Mouse (Mus musculus) regulatory T cell (primary cell): Measurements from ENCODE around the gene Zc3hav1.
"Not testable (repeated sequence)": the region's sequence is repeated elsewhere in the genome, so short reads cannot be mapped to it uniquely, and the experiment has no call there.

ENCODE experiments used
- in situ Hi-C: fragments of 300-600 bp; cut with MboI, MseI; formaldehyde crosslinking; loops from one replicate; pipeline ENCODE4 v1.15.1; 2025; ENCODE audit warnings: high pct_unique_total_duplicates

The Zc3hav1 gene

DNA sequence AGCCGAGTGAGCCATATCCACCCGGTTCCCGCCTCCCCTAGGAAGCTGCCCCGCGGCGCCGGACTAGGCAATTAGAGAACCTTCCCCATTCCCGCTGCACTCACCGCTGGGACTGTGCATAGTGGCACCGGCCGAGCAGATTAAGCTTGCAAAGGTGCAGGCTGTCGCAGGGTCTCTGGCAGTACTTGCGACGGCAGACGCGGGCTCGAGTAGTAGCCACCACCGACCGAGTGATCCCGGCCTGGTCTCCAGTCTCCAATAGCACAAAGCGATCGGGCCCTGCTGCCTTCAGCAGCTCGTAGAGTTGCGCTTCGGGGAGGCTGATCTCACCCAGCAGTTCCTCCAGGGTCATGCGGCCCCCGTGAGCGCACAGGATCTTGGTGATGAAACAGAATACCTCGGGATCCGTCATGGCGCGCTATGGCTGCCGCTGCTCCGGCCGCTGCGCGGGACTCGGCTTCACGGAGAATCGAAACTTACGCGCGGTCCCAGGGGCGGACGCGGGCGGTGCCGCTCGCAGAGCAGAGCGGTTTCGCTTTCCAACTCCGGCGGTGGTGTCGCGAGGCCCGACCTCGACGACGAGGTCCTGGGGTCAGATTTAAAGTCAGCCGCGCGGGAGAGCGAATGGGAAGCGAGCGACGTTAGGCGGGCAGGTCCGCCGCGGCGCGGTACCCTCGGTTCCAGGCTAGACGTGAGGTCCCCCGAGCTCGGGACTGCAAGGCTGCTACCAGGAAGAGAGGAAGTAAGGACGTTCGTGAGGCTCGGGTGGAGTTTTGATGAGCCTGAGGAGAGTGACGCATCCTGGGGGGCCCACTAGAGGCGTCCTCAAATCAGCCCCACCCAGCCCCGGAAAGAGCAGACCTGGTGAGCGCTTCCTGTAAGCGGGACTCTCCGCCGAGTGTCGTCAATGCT, at the start of gene Zc3hav1:
TSS of gene Zc3hav1 (minus strand) at position 793 of the 912 bp plus-strand sequence.
- in situ Hi-C loops, result no loop called here

DNA sequence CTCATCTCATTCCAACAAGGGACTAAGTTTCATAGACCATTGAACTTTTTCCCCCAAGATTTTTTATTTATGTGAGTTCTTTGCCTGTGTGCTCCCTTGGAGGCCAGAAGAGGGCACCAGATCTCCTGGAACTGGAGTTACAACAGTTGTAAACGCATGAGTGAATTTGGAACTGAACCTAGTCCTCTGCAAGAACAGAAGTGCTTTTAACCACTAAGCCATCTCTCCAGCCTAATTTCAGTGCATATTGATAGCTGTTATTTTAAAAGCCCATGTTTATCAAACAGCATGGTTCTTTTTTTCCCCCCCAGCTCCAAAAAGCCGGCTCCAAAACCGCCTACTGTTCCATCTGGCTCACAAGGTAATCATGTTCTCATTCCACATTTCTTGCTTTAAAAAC, 35.3 kb upstream of the Zc3hav1 start:
- in situ Hi-C loops, result loop anchor here (5.0 kb wide), 2 partner anchors 38 to 138 kb away; no protein-coding TSS in a partner anchor

DNA sequence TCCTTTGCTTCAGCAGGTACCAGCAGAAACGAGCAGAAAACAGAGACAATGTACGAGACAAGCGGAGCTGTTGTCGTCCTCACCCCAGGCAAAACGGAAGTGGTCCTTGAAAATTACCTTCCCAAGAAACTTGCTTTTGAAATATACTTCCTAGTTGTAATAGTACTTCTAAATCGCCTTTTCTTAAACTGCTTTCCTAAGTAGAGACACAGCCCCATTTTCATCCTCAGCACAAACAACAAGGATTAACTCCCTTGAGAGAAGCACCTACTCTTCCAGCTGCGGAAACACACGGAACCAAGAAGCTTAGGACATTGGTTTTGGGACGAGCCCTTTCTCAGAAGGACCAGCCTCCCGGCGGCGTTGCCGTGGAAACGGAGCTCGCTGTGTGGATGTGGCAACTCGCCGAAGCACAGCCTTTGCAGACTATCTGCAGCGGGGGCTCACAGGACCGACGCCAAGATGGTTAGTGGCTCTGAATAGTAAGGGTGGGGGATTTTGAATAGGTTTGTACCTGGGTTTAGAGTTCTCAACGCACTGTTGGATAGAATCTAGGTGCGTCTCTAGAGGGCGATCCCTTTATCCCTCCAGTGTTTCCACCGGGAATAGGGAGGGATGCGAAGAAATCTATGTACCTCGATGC, 26.8 kb upstream of the Zc3hav1 start, which contains the start of gene Ttc26:
TSS of gene Ttc26 (plus strand) at position 341 of the 643 bp plus-strand sequence.
- in situ Hi-C loops, result no loop called here

DNA sequence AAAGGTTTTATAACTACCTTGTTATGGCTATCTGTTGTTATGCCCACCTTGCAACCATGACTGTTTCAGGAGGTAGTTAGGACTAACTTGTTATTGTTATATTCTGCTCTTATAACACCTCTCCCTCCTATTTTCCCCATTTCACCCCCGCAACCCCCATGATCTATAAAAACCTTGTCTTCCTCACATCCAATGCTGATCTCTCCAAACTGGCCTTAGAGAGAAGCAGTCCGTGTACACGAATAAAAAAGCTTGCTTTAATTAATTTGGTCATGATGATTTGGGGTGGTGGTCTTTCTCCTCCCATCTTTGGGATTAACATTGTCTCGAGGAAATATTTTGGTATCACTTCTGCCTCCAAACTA, 26.3 kb upstream of the Zc3hav1 start:
- in situ Hi-C loops, result no loop called here

DNA sequence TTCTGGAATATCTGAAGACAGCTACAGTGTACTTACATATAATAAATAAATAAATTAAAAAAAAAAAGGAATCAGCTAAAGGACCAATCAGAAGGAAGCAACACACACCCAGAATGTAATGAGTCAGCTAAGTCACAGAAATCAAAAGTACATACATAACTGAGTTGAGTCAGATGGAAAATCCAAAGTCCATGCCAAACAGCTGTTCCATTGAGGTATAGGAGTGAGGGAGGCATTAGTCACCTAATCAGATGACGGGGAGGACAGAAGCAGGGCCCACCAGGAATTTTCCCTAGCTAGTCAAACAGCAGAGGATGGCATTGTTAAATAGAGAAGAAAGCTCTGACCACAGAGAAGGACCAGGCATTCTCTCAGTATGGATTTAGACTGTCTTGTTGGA, 19.9 kb upstream of the Zc3hav1 start:
- in situ Hi-C loops, result no loop called here

DNA sequence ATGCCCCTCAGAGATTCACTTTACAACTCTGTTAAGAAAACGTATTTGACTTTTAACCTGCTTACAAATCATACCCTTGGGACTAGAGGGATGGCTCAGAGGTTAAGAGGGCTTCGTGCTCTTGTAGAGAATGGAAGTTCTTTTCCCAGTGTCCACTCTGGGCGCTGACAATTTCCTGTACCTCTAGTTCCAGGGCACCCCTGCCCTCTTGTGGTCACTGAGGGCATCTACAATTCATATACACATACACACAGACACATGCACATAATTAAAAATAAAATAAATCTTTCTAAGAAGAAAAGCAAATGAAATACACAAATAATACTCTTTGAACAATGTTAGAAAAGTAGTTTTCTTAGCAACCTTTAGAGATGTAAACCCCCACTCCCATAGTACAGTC, 15.5 kb upstream of the Zc3hav1 start:
- in situ Hi-C loops, result no loop called here

DNA sequence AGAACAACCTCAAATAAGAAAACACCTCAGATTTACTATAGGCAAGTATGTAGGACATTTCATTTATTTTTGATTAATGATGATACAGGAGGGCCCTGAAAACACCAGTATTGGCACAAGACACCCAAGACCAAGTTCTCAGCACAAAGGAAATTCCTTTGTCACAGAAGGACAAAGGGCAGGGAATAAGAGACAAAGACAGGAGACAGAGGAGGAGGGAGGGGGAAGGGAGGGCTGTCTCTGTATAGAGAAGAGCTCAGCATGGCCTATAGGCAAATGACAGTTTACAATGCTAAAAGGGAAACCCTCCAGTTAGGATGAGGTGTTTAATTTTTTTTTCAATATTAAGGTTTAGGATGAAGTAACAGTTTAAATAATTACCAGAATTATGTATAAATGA, 9.7 kb upstream of the Zc3hav1 start:
- in situ Hi-C loops, result no loop called here

DNA sequence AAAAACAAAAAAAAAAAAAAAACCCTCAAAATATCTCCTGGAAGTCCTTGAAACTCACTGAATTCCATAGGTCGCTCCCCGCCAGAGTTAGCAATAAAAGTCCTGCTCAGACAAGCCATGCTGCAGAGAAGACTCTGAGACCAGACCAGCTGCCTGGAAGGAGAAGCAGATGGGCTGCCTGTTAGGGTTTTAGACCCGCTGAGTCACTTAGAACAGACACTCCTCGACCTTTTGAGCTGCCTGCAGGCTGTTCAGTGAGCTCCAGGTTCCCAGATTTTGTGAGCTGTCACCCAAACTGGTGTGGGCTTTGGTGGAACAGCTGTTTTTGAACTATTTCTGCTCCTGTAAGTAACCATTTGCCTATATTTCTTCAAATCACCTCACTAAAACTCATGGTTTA, 9.0 kb upstream of the Zc3hav1 start:
- in situ Hi-C loops, result no loop called here

DNA sequence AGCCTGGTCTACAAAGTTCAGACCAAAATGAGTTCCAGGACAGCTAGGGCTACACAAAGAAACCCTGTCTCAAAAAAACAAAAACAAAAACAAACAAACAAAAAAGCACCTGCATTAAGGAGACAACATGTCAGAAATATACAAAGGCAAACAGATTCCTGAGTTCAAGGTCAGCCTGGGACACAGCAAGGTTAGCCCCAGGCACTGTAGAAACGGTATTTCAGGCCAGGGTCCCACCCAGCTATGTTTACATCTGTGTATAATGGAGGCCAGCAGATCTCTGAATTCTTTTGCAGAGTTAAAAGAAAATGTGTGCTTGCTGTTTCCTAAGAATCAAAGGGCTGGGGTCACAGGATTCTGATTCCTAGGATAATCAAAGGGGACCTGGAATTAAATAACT, 7.5 kb upstream of the Zc3hav1 start:
- in situ Hi-C loops, result no loop called here

DNA sequence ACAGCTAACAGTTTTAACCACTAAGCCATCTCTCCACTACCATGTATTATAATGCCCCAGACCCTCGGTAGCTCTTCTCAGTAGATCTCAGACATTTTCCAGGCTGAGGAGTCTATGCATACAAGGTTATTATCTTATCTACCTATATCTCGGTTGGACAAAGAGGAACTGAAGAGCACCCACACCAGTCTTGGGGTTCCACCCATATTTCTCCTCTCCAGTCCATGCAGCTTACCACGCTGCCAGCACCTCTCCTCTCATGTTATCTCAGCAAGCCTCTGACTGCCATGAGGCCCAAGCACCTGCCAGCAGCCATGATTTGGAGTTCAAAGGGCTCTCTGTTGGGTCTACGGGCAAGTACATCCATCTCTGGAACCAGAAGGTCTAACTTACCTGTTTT, 6.7 kb upstream of the Zc3hav1 start:
- in situ Hi-C loops, result no loop called here

DNA sequence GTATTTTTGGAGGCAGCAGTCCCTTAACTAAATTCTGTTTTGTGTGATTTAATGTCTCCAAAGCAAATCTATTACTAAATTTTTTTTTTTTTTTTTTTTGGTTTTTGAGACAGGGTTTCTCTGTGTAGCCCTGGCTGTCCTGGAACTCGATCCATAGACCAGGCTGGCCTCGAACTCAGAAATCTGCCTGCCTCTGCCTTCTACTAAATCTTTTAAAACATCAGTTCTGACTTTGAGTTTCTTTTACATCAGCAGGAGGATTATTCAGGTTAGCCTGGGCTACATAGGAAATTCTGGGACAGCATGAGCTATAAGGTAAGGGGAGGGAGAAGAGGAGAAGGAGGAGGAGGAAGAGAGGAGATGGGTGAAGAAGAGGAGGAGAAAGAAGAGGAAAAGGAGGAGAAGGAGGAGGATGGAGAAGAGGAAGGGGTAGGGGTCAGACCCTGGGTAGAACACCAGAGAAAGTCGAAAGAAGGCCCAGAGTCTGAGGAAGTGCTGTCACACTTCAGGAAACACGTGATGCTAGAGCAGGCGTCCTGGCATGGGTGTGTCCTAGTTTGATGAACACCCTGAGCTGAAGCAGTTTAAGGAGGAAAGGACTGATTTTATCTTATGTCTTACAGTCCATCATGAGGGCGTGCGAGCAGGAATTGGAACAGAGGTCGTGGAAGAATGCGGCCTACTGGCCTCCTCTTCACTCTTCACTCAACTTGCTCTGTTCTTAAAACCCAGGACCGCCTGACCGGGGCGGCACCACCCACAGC, 5.5 kb upstream of the Zc3hav1 start:
- in situ Hi-C loops, result no loop called here

DNA sequence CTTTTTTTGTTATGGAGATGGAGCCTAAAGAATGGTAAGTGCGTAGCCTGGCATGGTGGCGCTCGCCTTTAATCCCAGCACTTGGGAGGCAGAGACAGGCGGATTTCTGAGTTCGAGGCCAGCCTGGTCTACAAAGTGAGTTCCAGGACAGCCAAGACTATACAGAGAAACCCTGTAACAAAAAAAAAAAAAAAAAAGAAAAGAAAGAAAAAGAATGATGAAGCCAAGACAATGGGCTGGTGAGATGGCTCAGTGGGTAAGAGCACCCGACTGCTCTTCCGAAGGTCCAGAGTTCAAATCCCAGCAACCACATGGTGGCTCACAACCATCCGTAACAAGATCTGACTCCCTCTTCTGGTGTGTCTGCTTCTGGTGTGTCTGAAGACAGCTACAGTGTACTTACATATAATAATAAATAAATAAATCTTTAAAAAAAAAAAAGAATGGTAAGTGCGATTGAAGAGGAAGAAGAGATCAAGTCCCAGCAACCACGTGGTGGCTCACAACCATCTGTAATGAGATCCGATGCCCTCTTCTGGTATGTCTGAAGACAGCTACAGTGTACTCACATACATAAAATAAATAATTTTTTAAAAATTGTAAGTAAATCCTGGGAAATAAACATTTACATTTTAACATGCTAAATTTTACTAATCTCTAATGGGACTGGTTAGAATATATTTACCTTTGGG, 4.8 kb upstream of the Zc3hav1 start:
- in situ Hi-C loops, result not testable (repeated sequence)

DNA sequence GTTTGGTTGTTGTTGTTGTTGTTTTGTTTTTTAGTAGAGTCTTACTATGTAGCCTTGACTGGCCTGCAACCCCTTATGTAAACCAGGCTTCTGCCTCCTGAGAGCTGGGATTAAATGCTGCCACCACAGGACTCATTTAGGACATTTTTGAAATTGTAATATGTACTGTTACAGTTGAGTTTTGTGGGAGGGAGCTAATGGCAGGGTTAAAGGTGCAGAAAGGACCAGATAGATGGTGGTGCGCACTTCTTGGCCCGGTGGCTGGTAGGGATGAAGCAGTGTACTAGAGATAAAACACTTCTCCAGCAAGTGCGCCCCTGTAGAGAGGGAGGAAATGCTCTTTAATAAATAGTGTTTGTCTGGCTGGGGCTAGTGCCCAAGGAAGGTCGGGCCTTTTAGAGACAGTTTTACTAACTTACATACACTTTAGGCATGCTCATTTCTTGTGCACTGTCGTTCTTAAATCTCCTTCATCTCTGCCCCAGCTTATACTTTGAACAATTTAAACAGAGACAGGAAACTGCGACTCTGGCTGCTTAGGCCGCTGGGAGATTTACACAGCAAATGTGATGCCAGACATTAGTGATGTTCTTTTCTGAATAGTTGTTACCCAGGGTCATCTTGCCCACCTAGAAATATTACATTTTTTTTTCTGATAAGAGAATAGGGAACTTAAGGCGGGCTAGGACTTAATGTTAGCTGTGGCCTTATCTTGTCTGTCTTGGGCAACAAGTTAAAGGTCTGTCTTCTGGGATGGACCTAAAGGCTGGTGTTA, 4.0 kb upstream of the Zc3hav1 start:
- in situ Hi-C loops, result no loop called here

DNA sequence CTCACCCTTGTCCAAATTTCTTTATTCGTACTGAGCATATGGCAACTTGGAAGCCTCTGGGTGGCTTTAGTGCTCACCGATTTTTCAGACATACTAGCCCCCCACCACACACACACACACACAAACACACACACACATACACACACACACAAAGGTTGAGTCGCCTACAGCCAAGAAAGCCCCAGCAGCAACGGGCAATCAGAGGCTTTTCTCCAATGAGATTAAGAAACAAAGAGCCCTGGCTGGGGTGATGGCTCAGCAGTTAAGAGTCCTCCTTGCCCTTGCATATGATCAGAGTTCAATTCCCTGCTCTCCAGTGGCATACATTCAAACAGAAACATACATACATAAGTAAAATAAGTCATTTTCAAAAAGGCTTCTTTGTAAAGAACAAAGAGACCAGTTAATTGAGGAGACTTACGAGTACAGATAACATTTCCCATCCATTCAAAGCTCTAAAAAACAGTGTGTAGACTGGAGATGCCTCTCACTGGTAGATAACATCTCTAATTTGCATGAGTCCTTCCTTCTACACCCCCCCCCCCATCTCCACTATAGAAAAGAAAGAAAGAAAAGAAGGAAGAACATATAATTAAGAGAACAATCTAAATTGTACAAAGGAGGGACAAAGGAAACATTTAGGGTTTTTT, 3.3 kb upstream of the Zc3hav1 start:
- in situ Hi-C loops, result no loop called here

DNA sequence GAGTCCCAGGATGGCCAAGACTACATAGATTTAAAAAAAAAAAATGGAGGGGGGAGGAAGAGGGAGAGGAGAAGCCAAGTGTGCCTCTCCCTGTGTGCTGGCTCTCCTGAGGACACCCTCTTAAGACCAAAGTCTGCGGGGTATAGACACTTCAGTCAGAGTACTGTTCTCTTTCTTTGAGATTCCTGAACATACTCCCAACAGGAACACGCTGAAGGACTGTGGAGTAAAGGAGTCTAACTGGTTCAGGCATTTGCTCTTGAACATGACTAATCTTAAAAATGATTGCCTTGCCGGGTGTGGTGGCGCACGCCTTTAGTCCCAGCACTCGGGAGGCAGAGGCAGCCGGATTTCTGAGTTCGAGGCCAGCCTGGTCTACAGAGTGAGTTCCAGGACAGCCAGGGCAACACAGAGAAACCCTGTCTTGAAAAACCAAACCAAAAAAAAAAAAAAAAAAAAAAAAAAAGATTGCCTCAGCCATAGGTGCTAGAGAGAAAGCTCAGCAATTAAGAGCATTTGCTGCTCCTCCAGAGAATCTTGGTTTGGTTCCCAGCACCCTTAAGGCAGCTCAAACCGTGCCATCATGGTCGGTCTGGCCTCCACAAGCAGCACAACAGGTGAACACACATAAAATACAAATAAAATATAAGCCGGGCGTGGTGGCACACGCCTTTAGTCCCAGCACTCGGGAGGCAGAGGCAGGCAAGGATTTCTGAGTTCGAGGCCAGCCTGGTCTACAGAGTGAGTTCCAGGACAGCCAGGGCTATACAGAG, 2.4 kb upstream of the Zc3hav1 start:
- in situ Hi-C loops, result not testable (repeated sequence)

DNA sequence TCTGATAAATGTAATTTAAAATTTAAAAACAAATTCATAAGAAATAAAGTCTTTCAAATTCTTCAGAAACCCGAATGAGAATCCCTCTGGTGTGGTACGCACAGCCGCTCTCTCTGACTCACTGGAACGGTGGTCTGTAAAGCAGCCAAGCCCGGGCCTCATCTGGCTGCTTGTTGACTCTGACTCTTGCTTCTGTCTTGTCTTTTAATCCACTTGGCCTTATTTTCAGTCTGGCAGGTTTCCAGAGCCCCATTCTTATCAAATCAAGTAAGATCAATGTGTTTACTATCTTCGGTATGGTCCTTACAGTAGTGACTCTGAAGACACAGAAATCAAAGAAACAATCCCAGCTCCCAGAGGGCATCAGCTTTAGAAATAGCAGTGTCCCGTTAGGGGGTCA, 1.5 kb upstream of the Zc3hav1 start:
- in situ Hi-C loops, result no loop called here

DNA sequence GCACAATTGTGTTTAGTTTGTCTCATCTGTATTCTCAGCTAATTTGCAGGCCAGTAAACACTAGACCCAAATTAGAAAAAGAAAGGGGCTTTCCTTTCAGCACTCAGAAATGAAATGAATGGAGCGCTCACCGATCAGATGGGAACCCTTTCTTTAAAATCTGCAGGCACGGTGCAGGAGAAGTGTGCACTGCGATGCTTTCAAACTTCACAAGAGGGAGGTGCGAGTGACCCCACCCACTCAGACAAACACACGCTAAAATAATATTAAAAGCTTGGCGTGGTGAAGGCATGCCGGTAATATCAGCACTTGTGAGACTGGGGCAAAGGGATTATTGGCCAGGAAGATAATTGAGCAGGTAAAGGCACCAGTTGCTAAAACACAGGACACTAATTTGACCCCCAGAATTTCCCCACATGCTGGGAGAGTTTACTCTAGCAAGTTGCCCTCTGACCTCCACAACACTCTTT, 986 bp upstream of the Zc3hav1 start:
- in situ Hi-C loops, result no loop called here

DNA sequence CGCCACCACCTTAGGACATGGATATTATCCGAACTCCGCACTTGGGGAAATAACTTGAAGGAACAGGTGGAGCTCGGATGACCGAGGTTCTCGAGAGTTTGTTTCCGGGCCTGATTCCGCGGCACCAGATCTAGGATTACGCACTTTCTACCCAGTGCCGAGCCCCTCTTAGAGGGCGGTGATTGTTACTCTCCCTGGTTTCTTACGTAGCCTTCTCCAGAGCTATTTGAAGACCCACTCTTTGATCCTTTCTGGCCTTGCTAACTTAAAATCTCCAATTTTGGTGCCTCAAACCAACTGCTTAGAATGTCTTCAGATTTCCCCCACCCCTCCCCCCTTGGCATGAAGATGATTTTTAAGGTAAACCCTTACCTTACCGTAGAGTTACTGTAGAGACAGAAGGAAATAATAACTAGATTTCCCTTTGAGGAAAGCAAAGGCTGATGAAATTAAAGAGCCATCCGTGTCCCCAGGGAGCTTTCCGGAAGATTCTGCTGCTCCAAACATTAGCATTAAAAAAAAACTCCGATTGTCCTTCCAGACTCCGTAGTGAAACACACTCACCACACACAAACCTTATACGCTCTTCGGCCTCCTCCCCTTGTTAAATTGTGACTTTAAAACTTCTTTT, 435 bp upstream of the Zc3hav1 start:
- in situ Hi-C loops, result no loop called here

DNA sequence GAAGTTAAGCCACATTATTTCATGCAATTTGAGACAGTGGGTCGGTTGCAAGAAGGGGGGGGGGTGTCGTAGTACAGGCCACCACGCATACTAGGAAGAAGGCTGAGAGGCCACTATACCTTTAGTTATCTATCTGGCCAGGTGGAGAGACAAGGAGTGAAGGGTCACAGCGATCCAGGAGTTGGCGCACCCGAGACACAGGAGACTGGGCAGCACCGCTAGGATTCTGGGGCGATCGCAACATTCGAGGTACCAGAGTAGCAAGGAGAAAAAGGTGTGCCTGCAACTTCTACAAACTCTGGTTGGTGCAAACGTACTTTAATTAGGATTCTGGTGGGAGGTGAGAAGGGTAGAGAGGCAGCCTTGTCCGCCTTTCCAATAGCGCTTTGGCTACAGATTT, 1.2 kb downstream of the Zc3hav1 start:
- in situ Hi-C loops, result no loop called here
